Mouse (Mus musculus) embryonic facial prominence, embryonic 11.5 days (tissue): ENCODE results near the gene Mast4. TPM values are rescaled to one million over a fixed set of nuclear protein-coding genes. Genes with fewer than 3 reads are reported as not detected.
A peak's percentile ranks its signal among the peaks of the same experiment; 100 is the strongest.

Experiments
- ATAC-seq: fragments of 200-750 bp; cut with Nextera tagmentation; replicated peaks from 2 replicates; pipeline ENCODE4 v1.8.0; 2017; ENCODE audit warnings: low read depth; ENCODE audit not compliant: insufficient number of reproducible peaks, low FRiP score, low TSS enrichment
- DNase-seq: peaks from one replicate; pipeline ENCODE4 v3.0.0-alpha.2; 2015; ENCODE audit warnings: low spot score
- H3K27ac ChIP-seq: fragments of 300-500 bp; sonication (generic); replicated peaks from 2 replicates; pipeline ENCODE4 v1.5.1; 2014; ENCODE audit warnings: mild to moderate bottlenecking, low read depth, low read length, control low read depth
- H3K27me3 ChIP-seq: fragments of 300-500 bp; sonication (generic); 2 replicates; pipeline ENCODE4 v1.6.1; 2014; ENCODE audit warnings: mild to moderate bottlenecking, low read length, moderate library complexity, mixed read lengths; ENCODE audit not compliant: control insufficient read depth, insufficient read depth
- H3K36me3 ChIP-seq: fragments of 300-500 bp; sonication (generic); replicated peaks from 2 replicates; pipeline ENCODE4 v1.6.1; 2014; ENCODE audit warnings: low read depth, mild to moderate bottlenecking, low read length, moderate library complexity, mixed read lengths; ENCODE audit not compliant: control insufficient read depth, insufficient read depth
- H3K4me1 ChIP-seq: fragments of 300-500 bp; sonication (generic); 2 replicates; pipeline ENCODE4 v1.6.1; 2014; ENCODE audit warnings: low read length, mixed read lengths; ENCODE audit not compliant: control insufficient read depth, insufficient read depth
- H3K4me2 ChIP-seq: fragments of 300-500 bp; sonication (generic); 2 replicates; pipeline ENCODE4 v1.6.1; 2014; ENCODE audit warnings: low read depth, mild to moderate bottlenecking, control low read depth, low read length, moderate library complexity
- H3K4me3 ChIP-seq: fragments of 300-500 bp; sonication (generic); 2 replicates; pipeline ENCODE4 v1.5.1; 2014; ENCODE audit warnings: low read depth, low read length, control low read depth
- H3K9ac ChIP-seq: fragments of 300-500 bp; sonication (generic); replicated peaks from 2 replicates; pipeline ENCODE4 v1.6.1; 2014; ENCODE audit warnings: mild to moderate bottlenecking, control low read depth, low read length
- H3K9me3 ChIP-seq: fragments of 300-500 bp; sonication (generic); replicated peaks from 2 replicates; pipeline ENCODE4 v1.6.1; 2016; ENCODE audit warnings: mild to moderate bottlenecking, low read length, inconsistent platforms, mixed read lengths; ENCODE audit not compliant: control insufficient read depth
- WGBS: fragments of 180-500 bp; shearing (Covaris S2); extraction: QIAGEN DNeasy Blood & Tissue Kit; methylation state at CpG from one replicate; pipeline ENCODE4 v1.1.7; 2014; 5-methylcytosine and 5-hydroxymethylcytosine counted together
- polyA plus RNA-seq: library from polyadenylated mRNA; unstranded; fragments of >200 nt; fragmentation: Nextera tagmentation; extraction: Ambion mirVana; gene quantifications from 2 replicates; pipeline ENCODE4 v1.2.1, GENCODE M21; 2014

Mast4 gene
- polyA plus RNA-seq, 1 experiment from 2014 or later = 17.1 TPM

GRCm38 (mm10) chr13:103344006-103344720 is 9.9 kb upstream of the Mast4 start:
- H3K4me2 ChIP-seq = no peak overlapping the region
- H3K9me3 ChIP-seq = no peaks in the 10 kb centered on the region
- H3K4me1 ChIP-seq = no peaks in the 10 kb centered on the region
- no peaks in the 10 kb centered on the region for H3K27me3 ChIP-seq
- 91% methylated on average over 8 of the region's 8 CpGs for WGBS
- H3K4me3 ChIP-seq = no peak overlapping the region
- H3K9ac ChIP-seq = no peak overlapping the region
- no peak overlapping the region for H3K27ac ChIP-seq
- ATAC-seq (no peak), DNase-seq (no peak)
- H3K36me3 ChIP-seq = no peaks in the 10 kb centered on the region

GRCm38 (mm10) chr13:103341031-103341430 is 6.7 kb upstream of the Mast4 start:
- 81% methylated on average over 4 of the region's 4 CpGs for WGBS
- peaks cover 2% of the 10 kb centered on the region for H3K27me3 ChIP-seq
- no peak overlapping the region for H3K4me3 ChIP-seq
- no peak overlapping the region for H3K4me2 ChIP-seq
- no peak overlapping the region for H3K9ac ChIP-seq
- H3K4me1 ChIP-seq = no peaks in the 10 kb centered on the region
- no peaks in the 10 kb centered on the region for H3K36me3 ChIP-seq
- ATAC-seq = no peak
- no peak overlapping the region for H3K27ac ChIP-seq
- H3K9me3 ChIP-seq = no peaks in the 10 kb centered on the region
- DNase-seq = no peak

GRCm38 (mm10) chr13:103338616-103339015 is 4.3 kb upstream of the Mast4 start:
- Histone ChIP-seq H3K4me3 (no peak overlapping the region), H3K4me1 (no peaks in the 10 kb centered on the region; the same call in 1 of the 2 replicates), H3K27me3 (peaks cover 13% of the 10 kb centered on the region), H3K27ac (no peak overlapping the region), H3K9ac (no peak overlapping the region), H3K36me3 (no peaks in the 10 kb centered on the region), H3K4me2 (no peak overlapping the region), H3K9me3 (no peaks in the 10 kb centered on the region)
- no peak for ATAC-seq
- 84% methylated on average over 2 of the region's 2 CpGs for WGBS
- no peak for DNase-seq

GRCm38 (mm10) chr13:103336237-103336636 is 1.9 kb upstream of the Mast4 start:
- no peak for ATAC-seq
- H3K36me3 ChIP-seq = no peaks in the 10 kb centered on the region
- peaks cover 23% of the 10 kb centered on the region for H3K27me3 ChIP-seq
- 17% methylated on average over 5 of the region's 5 CpGs for WGBS
- DNase-seq = no peak
- H3K9me3 ChIP-seq = no peaks in the 10 kb centered on the region
- H3K4me2 ChIP-seq = no peak overlapping the region
- no peak overlapping the region for H3K9ac ChIP-seq
- no peak overlapping the region for H3K4me3 ChIP-seq
- no peak overlapping the region for H3K27ac ChIP-seq
- H3K4me1 ChIP-seq = no peaks in the 10 kb centered on the region; the same call in 1 of the 2 replicates

- Histone ChIP-seq H3K36me3 (no peaks in the 10 kb centered on the region), H3K4me1 (no peaks in the 10 kb centered on the region; the same call in 1 of the 2 replicates), H3K9ac (peak overlapping the region; percentile 45), H3K4me2 (peak overlapping the region; percentile 93), H3K9me3 (no peaks in the 10 kb centered on the region), H3K27ac (no peak overlapping the region), H3K27me3 (peaks cover 23% of the 10 kb centered on the region), H3K4me3 (peak overlapping the region; percentile 74)
- no peak for ATAC-seq
- WGBS = 1% methylated on average over 32 of the region's 32 CpGs
- DNase-seq = peak; percentile 39
Observed at GRCm38 (mm10) chr13:103334723-103335458, 594 bp upstream of the Mast4 start.

GRCm38 (mm10) chr13:103333601-103334391 is 501 bp downstream of the Mast4 start:
- peak overlapping the region; percentile 55 for H3K9ac ChIP-seq
- H3K4me3 ChIP-seq = peak overlapping the region; percentile 74
- under 1% methylated on average over 65 of the region's 74 CpGs for WGBS
- peaks cover 23% of the 10 kb centered on the region for H3K27me3 ChIP-seq
- H3K9me3 ChIP-seq = no peaks in the 10 kb centered on the region
- H3K27ac ChIP-seq = no peak overlapping the region
- H3K36me3 ChIP-seq = no peaks in the 10 kb centered on the region
- H3K4me1 ChIP-seq = no peaks in the 10 kb centered on the region; the same call in 1 of the 2 replicates
- DNase-seq (peak; percentile 62), ATAC-seq (peak; percentile 75)
- peak overlapping the region; percentile 93 for H3K4me2 ChIP-seq

GRCm38 (mm10) chr13:103333153-103333552 is 1.1 kb downstream of the Mast4 start:
- DNase-seq = no peak
- peak overlapping the region; percentile 93 for H3K4me2 ChIP-seq
- H3K27me3 ChIP-seq = peaks cover 23% of the 10 kb centered on the region
- H3K27ac ChIP-seq = no peak overlapping the region
- H3K9ac ChIP-seq = no peak overlapping the region
- no peak for ATAC-seq
- H3K36me3 ChIP-seq = no peaks in the 10 kb centered on the region
- no peaks in the 10 kb centered on the region; the same call in 1 of the 2 replicates for H3K4me1 ChIP-seq
- WGBS = 2% methylated on average over 17 of the region's 17 CpGs
- peak overlapping the region; percentile 74 for H3K4me3 ChIP-seq
- H3K9me3 ChIP-seq = no peaks in the 10 kb centered on the region
